Mouse (Mus musculus) CH12.LX (cell line): Measurements from ENCODE around the gene Ush1g. TPM values are rescaled to one million over a fixed set of nuclear protein-coding genes. Genes with fewer than 3 reads are reported as not detected.

ENCODE experiments used
- DNase-seq: peaks from one replicate; pipeline ENCODE4 v3.0.0-alpha.2; 2013; ENCODE audit errors: extremely low read depth
- H3K27ac ChIP-seq: 2 replicates; pipeline ENCODE4 v1.5.1; 2012; ENCODE audit warnings: low read depth, mild to moderate bottlenecking, control low read depth, moderate library complexity; ENCODE audit not compliant: insufficient read depth
- H3K27me3 ChIP-seq: replicated peaks from 2 replicates; pipeline ENCODE3; 2012; ENCODE audit warnings: inconsistent platforms
- H3K36me3 ChIP-seq, 2 experiments: replicated peaks in 1 of 2; 2 replicates each; pipeline versions ENCODE3 to v1.6.1; 2012; ENCODE audit warnings: inconsistent platforms in 1 of 2, low read length in 1 of 2, mild to moderate bottlenecking in 1 of 2, mixed read lengths in 1 of 2, moderate library complexity in 1 of 2; ENCODE audit not compliant: control insufficient read depth in 1 of 2, insufficient read depth in 1 of 2
- H3K4me1 ChIP-seq, 2 experiments: 2 replicates each; pipeline ENCODE4 v1.6.1; 2012; ENCODE audit warnings: inconsistent platforms in 1 of 2, moderate library complexity in 1 of 2; ENCODE audit not compliant: insufficient read depth in 2 of 2, control insufficient read depth in 1 of 2
- H3K4me2 ChIP-seq: 2 replicates; pipeline ENCODE4 v1.6.1; 2012; ENCODE audit warnings: low read depth, mild to moderate bottlenecking, control low read depth; ENCODE audit not compliant: poor library complexity, insufficient read depth, severe bottlenecking
- H3K4me3 ChIP-seq, 3 experiments: fragments of 150-350 bp in 1 of 3; sonication (generic) in 1 of 3; replicated peaks in 1 of 3; 2 replicates each; pipeline versions ENCODE3 to v1.5.1; 2011 to 2012; ENCODE audit warnings: low read depth in 2 of 3, low read length in 2 of 3, mild to moderate bottlenecking in 2 of 3, moderate library complexity in 2 of 3, control low read depth in 1 of 3, improper control_type of control experiment in 1 of 3, inconsistent platforms in 1 of 3, mixed read lengths in 1 of 3; ENCODE audit not compliant: poor library complexity in 1 of 3
- H3K79me2 ChIP-seq: replicated peaks from 2 replicates; pipeline ENCODE4 v1.6.1; 2012; ENCODE audit warnings: mild to moderate bottlenecking, moderate library complexity; ENCODE audit not compliant: control insufficient read depth, poor library complexity, insufficient read depth, severe bottlenecking; ENCODE audit errors: extremely low read depth
- H3K9ac ChIP-seq: 2 replicates; pipeline ENCODE4 v1.6.1; 2012; ENCODE audit warnings: low read depth, mild to moderate bottlenecking, control low read depth, moderate library complexity; ENCODE audit not compliant: insufficient read depth
- H3K9me3 ChIP-seq: replicated peaks from 2 replicates; pipeline ENCODE3; 2012; ENCODE audit warnings: low read length, inconsistent platforms, mixed read lengths
- CHD1 ChIP-seq: IDR thresholded peaks from 2 replicates; pipeline ENCODE4 v1.6.1; 2012; ENCODE audit warnings: low read depth, low read length, improper control_type of control experiment, inconsistent platforms
- CTCF ChIP-seq, 2 experiments: IDR thresholded peaks in 1 of 2; conservative IDR thresholded peaks in 1 of 2; 2 replicates each; pipeline ENCODE4 v1.5.1; 2011 to 2012; ENCODE audit warnings: low read depth in 2 of 2, low read length in 2 of 2, improper control_type of control experiment in 1 of 2, inconsistent platforms in 1 of 2, mild to moderate bottlenecking in 1 of 2, moderate library complexity in 1 of 2
- ELF1 ChIP-seq: IDR thresholded peaks from 2 replicates; pipeline ENCODE4 v1.6.1; 2014; ENCODE audit warnings: low read depth, mild to moderate bottlenecking, inconsistent platforms, low read length, improper control_type of control experiment
- EP300 ChIP-seq: IDR thresholded peaks from 2 replicates; pipeline ENCODE4 v1.6.1; 2011; ENCODE audit warnings: low read length, improper control_type of control experiment
- GABPA ChIP-seq: IDR thresholded peaks from 2 replicates; pipeline ENCODE4 v1.6.1; 2012; ENCODE audit warnings: low read depth, low read length, improper control_type of control experiment, inconsistent platforms; ENCODE audit not compliant: insufficient replicate concordance
- HCFC1 ChIP-seq: IDR thresholded peaks from 2 replicates; pipeline ENCODE4 v1.6.1; 2012; ENCODE audit warnings: low read depth, mild to moderate bottlenecking, inconsistent platforms, low read length, improper control_type of control experiment
- MAFK ChIP-seq: IDR thresholded peaks from 2 replicates; pipeline ENCODE4 v1.6.1; 2011; ENCODE audit warnings: low read length, improper control_type of control experiment; ENCODE audit not compliant: insufficient replicate concordance
- MAX ChIP-seq: IDR thresholded peaks from 2 replicates; pipeline ENCODE4 v1.6.1; 2011; ENCODE audit warnings: low read length, improper control_type of control experiment
- MAZ ChIP-seq: IDR thresholded peaks from 2 replicates; pipeline ENCODE4 v1.6.1; 2012; ENCODE audit warnings: low read depth, mild to moderate bottlenecking, inconsistent platforms, low read length, improper control_type of control experiment, moderate library complexity
- MYC ChIP-seq: IDR thresholded peaks from 2 replicates; pipeline ENCODE4 v1.6.1; 2011; ENCODE audit warnings: low read depth, mild to moderate bottlenecking, improper control_type of control experiment, low read length
- NRF1 ChIP-seq: IDR thresholded peaks from 2 replicates; pipeline ENCODE4 v1.6.1; 2014; ENCODE audit warnings: low read depth, mild to moderate bottlenecking, inconsistent platforms, low read length, improper control_type of control experiment, moderate library complexity
- PAX5 ChIP-seq: IDR thresholded peaks from 2 replicates; pipeline ENCODE4 v1.6.1; 2012; ENCODE audit warnings: low read length, inconsistent platforms, mixed read lengths
- POLR2A ChIP-seq: IDR thresholded peaks from 2 replicates; pipeline ENCODE4 v1.6.1; 2011; ENCODE audit warnings: low read depth, mild to moderate bottlenecking, improper control_type of control experiment, low read length
- SMC3 ChIP-seq: IDR thresholded peaks from 2 replicates; pipeline ENCODE4 v1.6.1; 2011; ENCODE audit warnings: low read depth, low read length, improper control_type of control experiment
- TBP ChIP-seq: conservative IDR thresholded peaks from 2 replicates; pipeline ENCODE4 v1.6.1; 2011; ENCODE audit warnings: low read depth, low read length, improper control_type of control experiment
- ZKSCAN1 ChIP-seq: IDR thresholded peaks from 2 replicates; pipeline ENCODE4 v1.6.1; 2012; ENCODE audit warnings: low read depth, inconsistent platforms, low read length, improper control_type of control experiment, borderline replicate concordance
- dilution Hi-C: fragments of 300-500 bp; cut with MboI; formaldehyde crosslinking; loops from 2 replicates; pipeline ENCODE4 v1.14.3; 2020; ENCODE audit warnings: low sequenced_read_pairs; ENCODE audit not compliant: extremely low pct_unique_long_range_greater_than_20kb, extremely low pct_ligation_motif_present
- in situ Hi-C: fragments of 300-500 bp; cut with MboI; formaldehyde crosslinking; loops from 3 replicates; pipeline ENCODE4 v1.14.3; 2019; ENCODE audit warnings: low sequenced_read_pairs, low pct_ligation_motif_present, low pct_unique_long_range_greater_than_20kb, mixed read lengths
- polyA plus RNA-seq: library from polyadenylated mRNA; unstranded; fragments of >175 nt; gene quantifications from 2 replicates; pipeline ENCODE4 v1.2.1, GENCODE M21; 2012; ENCODE audit warnings: low read depth; ENCODE audit not compliant: insufficient read length
- total RNA-seq, 2 experiments: library from RNA; depleted of rRNA; stranded (reverse); fragments of 300-350 nt in 1 of 2; fragments of >200 nt in 1 of 2; gene quantifications; 2 replicates each; pipeline ENCODE4 v1.2.3; 2012 to 2014

The Ush1g gene
- total and polyA plus RNA-seq, 3 experiments: 0.42 TPM; not detected in 2

DNA sequence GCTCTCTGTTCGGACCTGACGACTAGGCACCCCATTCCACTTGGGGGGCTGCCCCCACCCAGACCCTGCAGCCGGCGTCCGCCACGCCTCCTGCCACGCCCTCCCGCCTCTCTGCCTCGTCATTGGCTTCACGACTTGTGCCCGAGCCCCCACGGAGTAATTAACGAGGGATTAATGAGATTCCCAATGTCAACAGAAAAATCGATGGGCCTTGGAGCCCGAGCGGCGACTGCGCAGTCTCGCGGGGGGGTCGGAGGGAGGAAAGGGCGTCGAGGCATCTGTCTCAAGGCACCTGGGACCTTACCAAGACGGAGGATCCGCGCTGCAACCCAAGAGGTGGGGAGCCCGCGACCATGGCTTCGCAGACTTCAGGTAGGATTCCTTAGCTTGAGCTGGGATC lies 12.7 kb upstream of the Ush1g start, which contains the start of gene Otop3:
Otop3 (plus strand) TSS at position 201 of the 400 bp plus-strand sequence.
- no peak for TF ChIP-seq PAX5
- TF ChIP-seq MAFK: no peak
- no peak for TF ChIP-seq CTCF (conservative IDR thresholded peaks at IDR 0.05 in 1 of 2, IDR thresholded peaks at IDR 0.05 in 1 of 2; ENCODE audit: low read depth in 2 of 2, low read length in 2 of 2)
- no peak for TF ChIP-seq EP300
- no peak for TF ChIP-seq GABPA
- TF ChIP-seq MAZ: no peak
- TF ChIP-seq, all 38 proteins: peak for 0
- H3K27ac ChIP-seq: no peak within 1 kb of the TSS
- no peak within 1 kb of the TSS for H3K9ac ChIP-seq
- no peaks in the 10 kb centered on the region for H3K79me2 ChIP-seq
- H3K4me3 ChIP-seq: no peak within 1 kb of the TSS
- H3K4me1 ChIP-seq: no peaks in the 10 kb centered on the region
- H3K27me3 ChIP-seq: peaks cover 98% of the 10 kb centered on the region
- no peaks in the 10 kb centered on the region for H3K36me3 ChIP-seq
- in situ Hi-C loops: no loop called here
- H3K4me2 ChIP-seq: no peak within 1 kb of the TSS
- DNase-seq: no peak
- dilution Hi-C loops: no loop called here
- H3K9me3 ChIP-seq: peaks cover 4% of the 10 kb centered on the region

DNA sequence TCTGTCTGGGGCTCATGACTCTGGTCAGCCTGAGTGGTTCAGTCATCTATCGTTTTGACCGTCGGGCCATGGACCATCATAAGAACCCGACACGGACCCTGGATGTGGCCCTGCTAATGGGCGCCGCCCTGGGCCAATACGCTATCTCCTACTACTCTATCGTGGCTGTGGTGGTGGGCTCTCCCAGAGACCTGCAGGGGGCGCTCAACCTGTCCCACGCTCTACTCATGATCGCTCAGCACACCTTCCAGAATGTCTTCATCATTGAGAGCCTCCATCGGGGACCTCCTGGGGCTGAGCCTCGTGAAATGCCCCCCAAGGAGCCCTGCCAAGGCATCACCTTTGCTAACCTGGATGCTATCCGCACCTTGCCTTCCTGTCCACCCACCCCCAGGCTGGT lies 7.5 kb upstream of the Ush1g start:
- in situ Hi-C loops: no loop called here
- TF ChIP-seq CTCF (conservative IDR thresholded peaks at IDR 0.05 in 1 of 2, IDR thresholded peaks at IDR 0.05 in 1 of 2; ENCODE audit: low read depth in 2 of 2, low read length in 2 of 2): peak; percentile 21 to 65; a peak in 3 of 4 replicates
- TF ChIP-seq MAX: no peak
- no peak for TF ChIP-seq TBP
- no peak for TF ChIP-seq ELF1
- peak; percentile 21; the same call in 1 of the 2 replicates for TF ChIP-seq SMC3
- peak; percentile 41 for DNase-seq

DNA sequence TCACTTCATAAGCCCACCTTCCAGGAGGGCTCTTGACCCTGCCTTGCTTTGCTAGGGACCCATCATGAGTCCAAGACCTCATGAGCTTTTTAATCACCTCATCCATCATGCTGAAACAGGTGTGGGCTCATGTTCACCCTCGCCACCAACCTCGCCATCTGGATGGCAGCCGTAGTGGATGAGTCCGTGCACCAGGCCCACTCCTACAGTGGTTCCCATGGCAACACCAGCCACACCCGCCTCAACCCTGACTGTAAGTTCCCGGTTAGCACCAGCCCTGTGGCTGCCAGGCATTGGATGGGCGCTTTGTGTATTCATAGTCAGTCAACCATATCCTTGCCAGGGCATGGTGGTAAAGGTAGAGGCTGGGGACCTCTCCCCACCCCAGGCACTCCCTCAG lies 4.9 kb upstream of the Ush1g start:
- in situ Hi-C loops (no loop called here), dilution Hi-C loops (no loop called here)
- no peaks in the 10 kb centered on the region for H3K36me3 ChIP-seq
- H3K27me3 ChIP-seq: peaks cover 96% of the 10 kb centered on the region
- DNase-seq: no peak
- H3K4me3 ChIP-seq: no peak overlapping the region
- no peaks in the 10 kb centered on the region for H3K9me3 ChIP-seq
- no peaks in the 10 kb centered on the region for H3K79me2 ChIP-seq
- H3K4me2 ChIP-seq: no peak overlapping the region
- H3K9ac ChIP-seq: no peak overlapping the region
- TF ChIP-seq EP300 (no peak), ZKSCAN1 (no peak), POLR2A (no peak), NRF1 (no peak), CTCF (conservative IDR thresholded peaks at IDR 0.05 in 1 of 2, IDR thresholded peaks at IDR 0.05 in 1 of 2; ENCODE audit: low read depth in 2 of 2, low read length in 2 of 2) (no peak), CHD1 (no peak), HCFC1 (no peak), MYC (no peak)
- TF ChIP-seq, all 38 proteins: peak for 0
- Histone ChIP-seq H3K4me1 (peaks cover 1 to 5% of the 10 kb centered on the region in 2 experiments; a peak in 3 of 4 replicates), H3K27ac (no peak overlapping the region)

More for the DNA sequence above, 7.5 kb upstream of the Ush1g start:
- Histone ChIP-seq H3K9me3 (no peaks in the 10 kb centered on the region), H3K79me2 (no peaks in the 10 kb centered on the region), H3K36me3 (no peaks in the 10 kb centered on the region), H3K4me2 (no peak overlapping the region), H3K9ac (no peak overlapping the region), H3K4me1 (no peaks in the 10 kb centered on the region), H3K27me3 (peaks cover 96% of the 10 kb centered on the region), H3K27ac (no peak overlapping the region), H3K4me3 (no peak overlapping the region)
- dilution Hi-C loops: no loop called here
